Mouse (Mus musculus): ENCODE measurements around the gene Gm13279. TPM values are rescaled to one million over a fixed set of nuclear protein-coding genes. Genes with fewer than 3 reads are reported as not detected.
"Not testable (repeated sequence)": the region's sequence is repeated elsewhere in the genome, so short reads cannot be mapped to it uniquely, and the experiment has no call there.

Gm13279 gene
- not detected for total RNA-seq (2018; cell fraction: chromatin; rRNA removed)
- total RNA-seq (2018; cell fraction: cytosol; rRNA removed): not detected
- not detected for total RNA-seq (2018; cell fraction: nucleus; rRNA removed)
- polyA plus RNA-seq (2018): not detected in 3 replicates

GRCm38 (mm10) chr4:88797097-88797496 is at the start of gene Gm13279:
Gm13279 (plus strand) TSS chr4:88797397.
- not testable (repeated sequence) for H3K36me3 ChIP-seq (ENCODE audit: inconsistent target); H3K79me2 ChIP-seq (ENCODE audit: inconsistent target); H3K4me3 ChIP-seq (ENCODE audit: inconsistent target); H3K27ac ChIP-seq
- no CpG with 5 or more reads among the region's 28 CpGs for WGBS (ENCODE audit: missing documents)

- no peaks in the 10 kb centered on the region for H3K36me3 ChIP-seq (ENCODE audit: inconsistent target)
- 98% methylated on average over 6 of the region's 6 CpGs for WGBS (ENCODE audit: missing documents)
- no peak overlapping the region for H3K27ac ChIP-seq
- H3K4me3 ChIP-seq (ENCODE audit: inconsistent target): no peak overlapping the region
- H3K79me2 ChIP-seq (ENCODE audit: inconsistent target): no peaks in the 10 kb centered on the region
Observed at GRCm38 (mm10) chr4:88749926-88750325, 47.3 kb upstream of the Gm13279 start.

- not testable (repeated sequence) for H3K27ac ChIP-seq; H3K36me3 ChIP-seq (ENCODE audit: inconsistent target); H3K79me2 ChIP-seq (ENCODE audit: inconsistent target); H3K4me3 ChIP-seq (ENCODE audit: inconsistent target)
- 100% methylated on average over 12 of the region's 15 CpGs for WGBS (ENCODE audit: missing documents)
Observed at GRCm38 (mm10) chr4:88754818-88755340, 42.3 kb upstream of the Gm13279 start, which contains the start of gene Gm13271. Gm13271 (plus strand) TSS chr4:88754868.

- WGBS (ENCODE audit: missing documents): 10% methylated on average over 19 of the region's 31 CpGs
- Histone ChIP-seq H3K27ac (peak overlapping the region; percentile 78), H3K4me3 (ENCODE audit: inconsistent target) (peak overlapping the region; percentile 61)
- not testable (repeated sequence) for H3K36me3 ChIP-seq (ENCODE audit: inconsistent target); H3K79me2 ChIP-seq (ENCODE audit: inconsistent target)
Observed at GRCm38 (mm10) chr4:88756581-88757513, 40.4 kb upstream of the Gm13279 start.

GRCm38 (mm10) chr4:88757628-88758031 is 39.6 kb upstream of the Gm13279 start:
- H3K27ac ChIP-seq; H3K79me2 ChIP-seq (ENCODE audit: inconsistent target); H3K36me3 ChIP-seq (ENCODE audit: inconsistent target); H3K4me3 ChIP-seq (ENCODE audit: inconsistent target): not testable (repeated sequence)
- WGBS (ENCODE audit: missing documents): 0% methylated on average over 7 of the region's 21 CpGs

GRCm38 (mm10) chr4:88758751-88759150 is 38.4 kb upstream of the Gm13279 start:
- not testable (repeated sequence) for H3K36me3 ChIP-seq (ENCODE audit: inconsistent target); H3K79me2 ChIP-seq (ENCODE audit: inconsistent target); H3K4me3 ChIP-seq (ENCODE audit: inconsistent target); H3K27ac ChIP-seq
- WGBS (ENCODE audit: missing documents): 96% methylated on average over 4 of the region's 9 CpGs

GRCm38 (mm10) chr4:88759610-88760268 is 37.5 kb upstream of the Gm13279 start, which contains the start of gene Gm13283:
Gm13283 (plus strand) TSS chr4:88760119.
- H3K4me3 ChIP-seq (ENCODE audit: inconsistent target); H3K36me3 ChIP-seq (ENCODE audit: inconsistent target); H3K79me2 ChIP-seq (ENCODE audit: inconsistent target); H3K27ac ChIP-seq: not testable (repeated sequence)
- WGBS (ENCODE audit: missing documents): 40% methylated on average over 1 of the region's 14 CpGs

- not testable (repeated sequence) for H3K4me3 ChIP-seq (ENCODE audit: inconsistent target); H3K79me2 ChIP-seq (ENCODE audit: inconsistent target); H3K27ac ChIP-seq; H3K36me3 ChIP-seq (ENCODE audit: inconsistent target)
- WGBS (ENCODE audit: missing documents): 0% methylated on average over 2 of the region's 28 CpGs
Observed at GRCm38 (mm10) chr4:88760431-88760830, 36.8 kb upstream of the Gm13279 start.

GRCm38 (mm10) chr4:88761776-88762175 is 35.4 kb upstream of the Gm13279 start:
- not testable (repeated sequence) for H3K27ac ChIP-seq; H3K4me3 ChIP-seq (ENCODE audit: inconsistent target); H3K36me3 ChIP-seq (ENCODE audit: inconsistent target); H3K79me2 ChIP-seq (ENCODE audit: inconsistent target)
- 81% methylated on average over 3 of the region's 8 CpGs for WGBS (ENCODE audit: missing documents)

GRCm38 (mm10) chr4:88762341-88762740 is 34.9 kb upstream of the Gm13279 start:
- WGBS (ENCODE audit: missing documents): 92% methylated on average over 2 of the region's 9 CpGs
- not testable (repeated sequence) for H3K4me3 ChIP-seq (ENCODE audit: inconsistent target); H3K79me2 ChIP-seq (ENCODE audit: inconsistent target); H3K36me3 ChIP-seq (ENCODE audit: inconsistent target); H3K27ac ChIP-seq

GRCm38 (mm10) chr4:88763384-88764018 is 33.7 kb upstream of the Gm13279 start:
- not testable (repeated sequence) for H3K36me3 ChIP-seq (ENCODE audit: inconsistent target); H3K27ac ChIP-seq; H3K79me2 ChIP-seq (ENCODE audit: inconsistent target); H3K4me3 ChIP-seq (ENCODE audit: inconsistent target)
- 4% methylated on average over 15 of the region's 42 CpGs for WGBS (ENCODE audit: missing documents)

- H3K4me3 ChIP-seq (ENCODE audit: inconsistent target); H3K79me2 ChIP-seq (ENCODE audit: inconsistent target); H3K36me3 ChIP-seq (ENCODE audit: inconsistent target); H3K27ac ChIP-seq: not testable (repeated sequence)
- no CpG with 5 or more reads among the region's 32 CpGs for WGBS (ENCODE audit: missing documents)
Observed at GRCm38 (mm10) chr4:88773534-88773933, 23.7 kb upstream of the Gm13279 start, which contains the start of gene Gm13290. Gm13290 (plus strand) TSS chr4:88773834.

GRCm38 (mm10) chr4:88776622-88777021 is 20.6 kb upstream of the Gm13279 start, which contains the start of gene Gm13289:
Gm13289 (plus strand) TSS chr4:88776922.
- H3K27ac ChIP-seq; H3K36me3 ChIP-seq (ENCODE audit: inconsistent target); H3K79me2 ChIP-seq (ENCODE audit: inconsistent target); H3K4me3 ChIP-seq (ENCODE audit: inconsistent target): not testable (repeated sequence)
- no CpG with 5 or more reads among the region's 29 CpGs for WGBS (ENCODE audit: missing documents)

- H3K36me3 ChIP-seq (ENCODE audit: inconsistent target); H3K4me3 ChIP-seq (ENCODE audit: inconsistent target); H3K79me2 ChIP-seq (ENCODE audit: inconsistent target); H3K27ac ChIP-seq: not testable (repeated sequence)
- no CpG with 5 or more reads among the region's 29 CpGs for WGBS (ENCODE audit: missing documents)
Observed at GRCm38 (mm10) chr4:88779550-88779949, 17.6 kb upstream of the Gm13279 start, which contains the start of gene Gm13272. Gm13272 (plus strand) TSS chr4:88779850.
